Mouse (Mus musculus) right cerebral cortex, postnatal 14 days (tissue): ENCODE results near the gene Ino80e.

Experiments used
- DNase-seq: peaks from one replicate; pipeline ENCODE4 v3.0.0; 2022

Ino80e gene

DNA sequence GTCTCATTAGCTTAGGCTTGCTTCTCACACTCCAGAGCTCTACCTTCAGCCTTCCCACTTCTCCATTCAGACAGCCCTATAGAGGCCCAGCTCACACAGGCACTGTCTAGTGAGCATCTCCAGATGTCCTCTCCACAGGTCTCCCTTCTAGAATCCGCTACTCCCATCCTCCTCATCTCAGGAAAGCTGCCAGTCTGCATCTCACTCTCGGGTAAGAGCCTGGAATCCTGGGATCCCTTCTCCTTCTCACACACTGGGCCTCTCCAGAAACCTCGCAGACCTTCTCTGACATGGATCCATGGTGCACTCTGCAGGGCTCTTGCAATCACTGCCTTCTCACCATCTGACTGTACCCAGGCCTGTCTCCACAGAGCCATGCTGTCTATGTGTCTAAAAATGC is 6.5 kb downstream of the Ino80e start:
- DNase-seq, result no peak

DNA sequence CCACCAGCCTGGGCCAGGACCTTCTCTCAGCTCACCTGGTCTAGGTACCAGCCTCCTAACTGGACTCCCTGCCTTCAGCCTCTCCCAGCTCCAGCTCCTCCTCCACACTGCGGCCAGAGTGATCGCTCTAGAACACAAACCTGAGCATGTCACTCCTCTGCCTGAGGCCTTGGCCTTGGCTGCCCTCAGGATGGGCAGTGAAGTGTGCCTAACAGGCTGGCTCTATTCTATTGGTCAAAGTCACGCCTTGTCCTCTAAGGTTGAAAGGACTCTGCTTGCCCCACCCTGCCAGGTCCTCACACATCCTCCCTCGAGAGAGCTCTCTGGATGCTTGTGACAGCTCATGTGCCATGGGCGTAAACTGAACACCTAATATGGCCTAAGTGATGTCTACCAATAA is 8.7 kb downstream of the Ino80e start:
- no peak for DNase-seq

DNA sequence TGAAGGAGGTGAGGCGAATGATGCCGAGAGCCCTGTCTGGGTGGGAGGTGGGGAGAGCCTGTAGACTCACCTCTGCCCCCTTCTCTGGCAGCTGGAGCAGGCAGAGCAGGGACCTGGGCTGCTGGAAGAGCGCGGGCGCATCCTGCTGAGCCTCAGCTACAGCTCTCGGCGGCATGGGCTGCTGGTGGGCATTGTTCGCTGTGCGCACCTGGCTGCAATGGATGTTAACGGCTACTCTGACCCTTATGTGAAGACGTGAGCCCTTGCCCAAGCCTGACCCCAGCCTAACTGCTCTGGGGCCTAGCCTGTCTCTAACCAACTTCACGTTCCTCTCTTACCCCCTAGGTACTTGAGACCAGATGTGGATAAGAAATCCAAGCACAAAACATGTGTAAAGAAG is 11.0 kb downstream of the Ino80e start:
- no peak for DNase-seq

- no peak for DNase-seq
Measured at GRCm38 (mm10) chr7:126850161-126850560, 12.0 kb downstream of the Ino80e start.

- peak; percentile 52 for DNase-seq
Measured at GRCm38 (mm10) chr7:126848794-126849193, 13.4 kb downstream of the Ino80e start.

GRCm38 (mm10) chr7:126847421-126848398 is 14.5 kb downstream of the Ino80e start:
- peak; percentile 57 for DNase-seq

GRCm38 (mm10) chr7:126847116-126847420 is 15.1 kb downstream of the Ino80e start, which contains the start of gene Doc2a:
Gene Doc2a (plus strand): TSS chr7:126847416.
- no peak for DNase-seq

GRCm38 (mm10) chr7:126845516-126845915 is 16.7 kb downstream of the Ino80e start:
- DNase-seq, result no peak

DNA sequence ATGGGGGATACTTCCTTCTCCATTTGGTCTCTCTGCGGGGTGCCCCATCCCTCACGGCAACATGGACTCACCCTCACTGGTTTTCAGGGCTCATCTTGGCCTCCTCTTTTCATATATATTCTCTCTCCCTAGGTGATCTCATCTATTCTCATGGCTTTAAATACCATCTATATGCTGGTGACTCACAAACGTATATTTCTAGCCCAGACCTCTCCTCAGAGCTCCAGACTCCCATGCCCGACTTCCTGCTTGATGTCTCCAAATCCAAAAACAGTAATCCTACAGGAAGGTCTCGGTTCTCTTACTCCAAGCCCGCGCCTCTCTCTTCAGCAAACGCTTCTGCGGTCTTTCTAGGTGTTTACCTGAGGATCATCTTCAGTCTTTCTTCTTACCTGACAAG is 18.9 kb downstream of the Ino80e start:
- no peak for DNase-seq

- no peak for DNase-seq
Measured at GRCm38 (mm10) chr7:126833294-126833693, 28.9 kb downstream of the Ino80e start.

DNA sequence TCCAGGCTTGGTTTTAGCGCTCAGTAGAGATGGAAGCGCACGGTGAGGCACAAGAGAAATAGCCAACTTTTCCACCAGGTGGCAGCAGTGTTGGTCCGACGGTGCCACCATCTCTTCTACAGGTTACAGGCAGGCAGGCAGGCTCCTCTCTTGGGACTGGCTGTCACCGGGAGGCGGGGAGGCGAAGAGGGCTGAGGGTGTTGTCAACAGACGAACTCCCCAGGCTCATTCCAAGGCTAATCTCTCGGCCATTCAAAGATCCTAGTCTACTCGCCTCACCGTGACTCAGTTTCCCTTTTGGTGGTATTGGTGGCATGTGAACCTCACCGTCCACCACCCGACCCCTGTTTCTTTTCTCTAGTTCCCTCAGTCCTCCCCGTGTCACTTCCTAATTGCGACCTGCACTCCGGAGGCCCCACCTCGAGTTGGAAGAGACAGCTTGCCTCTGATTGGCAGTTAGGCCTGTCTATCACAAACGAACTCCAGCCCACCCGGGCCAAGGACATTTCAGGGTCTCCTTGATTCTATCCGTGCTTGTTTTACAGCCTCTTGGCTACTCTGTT is 30.1 kb downstream of the Ino80e start:
- peak; percentile 82 for DNase-seq

DNA sequence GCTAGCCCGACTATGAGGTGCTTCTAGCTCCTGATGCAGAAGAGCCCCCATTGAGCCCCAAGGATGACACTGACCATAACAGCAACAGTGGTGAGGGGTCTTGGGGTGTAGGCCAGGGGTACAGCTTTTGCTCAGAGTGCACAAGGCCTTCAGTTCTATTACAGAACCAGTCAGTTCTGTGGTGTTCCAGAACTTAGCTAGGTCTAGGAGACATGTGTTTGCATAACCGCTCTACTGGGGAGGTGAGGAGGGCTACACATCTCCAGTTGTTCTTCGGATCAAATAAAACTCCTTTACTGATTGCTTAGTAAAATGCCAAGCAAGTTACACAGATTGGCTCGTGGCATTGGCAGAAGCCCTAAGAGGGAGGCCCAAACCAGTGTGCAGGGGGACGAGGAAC is 30.6 kb downstream of the Ino80e start, which contains the start of gene 4930451I11Rik:
Gene 4930451I11Rik (minus strand): TSS at position 101 of the 400 bp plus-strand sequence.
- no peak for DNase-seq

- DNase-seq, result no peak
Measured at GRCm38 (mm10) chr7:126825952-126826351, 36.2 kb downstream of the Ino80e start.

DNA sequence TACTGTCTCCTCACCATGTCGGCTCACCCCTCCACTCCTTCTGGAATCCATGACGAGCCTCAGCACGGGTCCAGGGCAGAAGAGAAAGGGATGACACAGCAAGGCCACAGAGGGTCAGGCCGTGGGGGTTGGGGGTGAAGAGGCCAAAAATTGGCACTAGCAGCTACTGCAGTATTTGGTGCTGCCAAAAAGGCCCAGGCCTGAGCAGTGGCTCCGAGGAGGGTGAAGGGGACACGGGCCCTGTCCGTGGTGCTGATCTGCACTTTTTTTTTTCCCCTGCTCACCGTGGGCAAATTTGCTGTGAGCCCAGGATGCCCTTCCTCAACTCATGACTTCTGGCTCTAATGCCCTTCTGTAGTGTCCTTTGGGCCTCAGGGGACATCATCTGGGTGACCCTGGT is 36.8 kb downstream of the Ino80e start:
- no peak for DNase-seq

- DNase-seq, result no peak
Measured at GRCm38 (mm10) chr7:126823940-126824339, 38.2 kb downstream of the Ino80e start.

DNA sequence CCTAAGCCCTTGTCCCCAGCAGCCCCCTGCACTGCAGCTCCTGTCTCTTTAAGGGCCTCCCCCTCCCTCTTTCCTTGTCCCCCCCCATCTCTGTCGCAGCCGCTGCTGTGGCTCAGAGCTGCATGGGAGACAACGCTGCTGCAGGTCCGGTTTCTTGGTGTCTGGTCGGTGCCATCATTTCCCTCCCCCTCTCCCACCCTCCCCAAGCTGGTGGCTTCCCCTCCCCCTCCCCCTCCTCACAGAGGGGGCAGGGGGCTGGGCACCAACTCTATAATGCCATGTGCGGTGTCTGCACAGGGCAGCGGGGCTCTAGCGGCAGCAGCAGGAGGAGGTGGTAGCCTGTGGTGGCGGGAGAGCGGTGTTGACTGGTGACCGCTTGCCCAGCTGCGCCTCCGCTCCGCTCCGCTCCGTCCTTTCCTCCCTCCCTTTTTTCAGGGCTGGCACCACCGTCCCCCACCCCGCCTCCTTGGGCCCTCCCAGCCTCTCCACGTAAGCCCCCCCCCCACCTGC is 38.9 kb downstream of the Ino80e start:
- peak; percentile 50 for DNase-seq

DNA sequence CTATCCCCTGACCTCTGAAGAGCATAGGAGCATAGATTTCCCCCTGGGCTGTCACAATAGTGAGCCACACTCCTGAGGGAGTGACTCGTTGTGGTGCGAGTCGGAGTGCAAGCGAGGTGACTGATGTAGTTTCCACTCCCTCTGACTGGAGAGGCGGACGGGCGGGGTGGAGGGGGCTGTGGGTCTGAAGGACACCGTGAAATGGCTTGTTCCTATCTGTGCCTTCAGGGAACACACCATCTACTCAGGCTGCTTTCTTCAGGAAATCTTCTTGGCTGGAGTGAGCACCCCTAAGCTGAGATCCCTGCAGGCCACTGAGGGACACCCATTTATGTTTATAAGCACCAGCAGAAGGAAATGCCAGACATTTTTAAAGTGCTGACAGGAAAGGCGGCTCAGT is 39.4 kb downstream of the Ino80e start:
- no peak for DNase-seq

- DNase-seq, result peak; percentile 83
Measured at GRCm38 (mm10) chr7:126821835-126822511, 40.2 kb downstream of the Ino80e start.

DNA sequence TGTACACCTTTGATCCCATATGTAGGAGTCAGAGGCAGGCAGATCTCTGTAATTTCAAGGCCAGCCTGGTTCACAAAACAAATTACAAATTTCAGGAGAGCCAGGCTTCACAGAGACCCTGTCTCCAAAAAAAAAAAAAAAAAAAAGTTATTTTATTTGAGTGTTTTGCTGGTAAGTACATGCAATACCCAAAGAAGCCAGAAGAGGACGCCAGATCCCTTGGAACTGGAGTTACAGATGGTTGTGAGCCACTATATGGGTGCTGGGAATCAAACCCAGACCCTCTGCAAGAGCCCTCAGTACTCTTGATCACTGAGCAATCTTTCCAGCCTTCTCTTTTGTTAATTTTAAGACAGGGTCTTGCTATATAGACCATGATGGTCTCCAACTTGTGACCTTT is 43.4 kb downstream of the Ino80e start:
- DNase-seq, result no peak

DNA sequence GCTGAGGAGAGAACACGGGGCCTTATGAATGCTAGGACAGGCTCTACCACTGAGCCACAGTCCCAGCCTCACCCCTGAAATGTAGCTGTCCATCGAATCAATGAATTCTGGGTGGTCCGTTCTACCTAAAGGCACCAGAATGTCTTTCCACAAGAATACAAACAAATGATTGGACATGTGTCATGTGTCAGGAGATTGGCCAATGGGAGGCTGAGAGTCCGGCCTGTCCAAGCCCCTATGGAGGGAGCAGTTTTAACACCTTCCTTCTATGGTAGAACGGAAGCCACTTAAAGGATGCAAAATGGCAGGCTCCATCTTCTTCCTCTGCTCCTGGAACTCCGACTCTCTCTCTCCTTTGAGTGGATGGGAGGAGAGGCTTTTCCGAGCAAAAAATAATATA is 44.6 kb downstream of the Ino80e start:
- DNase-seq, result no peak

DNA sequence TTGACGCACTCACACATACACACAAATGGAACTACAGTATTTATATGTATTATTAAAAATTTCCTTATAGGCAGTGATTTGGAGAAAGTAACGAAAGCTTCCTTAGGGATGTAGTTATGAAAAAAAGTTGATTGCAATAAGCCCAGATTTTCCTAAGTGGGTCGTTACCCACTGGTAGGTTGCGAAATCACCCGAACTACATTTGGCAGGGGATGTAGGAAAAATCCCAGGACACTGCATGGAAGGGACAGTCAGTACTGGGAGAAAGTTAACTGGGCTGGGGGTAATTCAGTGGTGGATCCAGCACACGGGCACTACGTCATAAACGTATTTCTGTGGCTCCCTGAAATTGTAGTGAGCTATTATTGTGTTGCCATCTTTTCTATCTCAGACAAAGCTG is 45.7 kb downstream of the Ino80e start:
- DNase-seq, result no peak

- DNase-seq, result no peak
Measured at GRCm38 (mm10) chr7:126815726-126816222, 46.4 kb downstream of the Ino80e start.

DNA sequence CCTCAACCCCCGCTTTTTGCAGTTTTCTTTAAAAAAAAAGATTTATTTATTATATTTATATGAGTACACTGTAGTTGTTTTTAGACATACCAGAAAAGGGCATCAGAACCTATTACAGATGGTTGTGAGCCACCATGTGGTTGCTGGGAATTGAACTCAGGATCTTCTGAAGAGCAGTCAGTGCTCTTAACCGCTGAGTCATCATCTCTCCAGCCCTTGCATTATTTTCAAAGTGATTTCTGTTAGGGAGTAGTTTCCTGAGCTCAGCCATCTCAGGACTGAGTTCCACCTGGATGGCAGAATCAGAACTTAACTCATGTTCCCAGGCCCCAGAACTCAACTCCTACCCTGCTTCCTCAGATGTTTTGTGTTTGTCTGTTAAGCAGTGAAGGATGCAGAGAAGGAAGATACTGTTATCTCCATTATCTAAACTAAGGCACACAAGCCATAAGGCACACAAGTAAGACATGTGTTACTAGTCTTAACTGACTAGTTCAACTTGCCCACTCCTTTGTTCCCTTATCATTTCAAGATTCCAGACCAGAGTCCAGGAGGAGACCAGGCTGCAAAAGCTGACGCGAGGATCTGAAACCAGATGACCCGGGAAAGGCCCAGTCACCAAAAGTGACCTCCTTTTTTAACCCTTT is 52.3 kb downstream of the Ino80e start:
- no peak for DNase-seq
